Mouse (Mus musculus): ENCODE data around the gene Mgat4d.
"Not testable (repeated sequence)": the region's sequence is repeated elsewhere in the genome, so short reads cannot be mapped to it uniquely, and the experiment has no call there.

Gene Mgat4d

GRCm38 (mm10) chr8:83392521-83392920 lies 44.2 kb downstream of the Mgat4d start:
- no peak for DNase-seq (ENCODE audit: low spot score)

- DNase-seq (ENCODE audit: low spot score), result no peak
These were observed 46.1 kb downstream of the Mgat4d start for GRCm38 (mm10) chr8:83394325-83394724.

GRCm38 (mm10) chr8:83396680-83397079 lies 48.4 kb downstream of the Mgat4d start:
- no peak for DNase-seq (ENCODE audit: low spot score)

GRCm38 (mm10) chr8:83397726-83398125 lies 49.5 kb downstream of the Mgat4d start:
- DNase-seq (ENCODE audit: low spot score), result no peak

GRCm38 (mm10) chr8:83405548-83405947 lies 57.3 kb downstream of the Mgat4d start:
- no peak for DNase-seq (ENCODE audit: low spot score)

- no peak for DNase-seq (ENCODE audit: low spot score)
These were observed 58.6 kb downstream of the Mgat4d start for GRCm38 (mm10) chr8:83406836-83407235.

GRCm38 (mm10) chr8:83408496-83408895 lies 60.2 kb downstream of the Mgat4d start:
- no peak for DNase-seq (ENCODE audit: low spot score)

- no peak for DNase-seq (ENCODE audit: low spot score)
These were observed 68.6 kb downstream of the Mgat4d start for GRCm38 (mm10) chr8:83416878-83417277.

- no peak for DNase-seq (ENCODE audit: low spot score)
These were observed 69.7 kb downstream of the Mgat4d start for GRCm38 (mm10) chr8:83417970-83418369.

GRCm38 (mm10) chr8:83418805-83419516 lies 70.7 kb downstream of the Mgat4d start:
- no peak for DNase-seq (ENCODE audit: low spot score)

GRCm38 (mm10) chr8:83421354-83421753 lies 73.1 kb downstream of the Mgat4d start:
- DNase-seq (ENCODE audit: low spot score), result no peak

GRCm38 (mm10) chr8:83423032-83423825 lies 75.0 kb downstream of the Mgat4d start:
- no peak for DNase-seq (ENCODE audit: low spot score)

GRCm38 (mm10) chr8:83425202-83425601 lies 76.9 kb downstream of the Mgat4d start:
- DNase-seq (ENCODE audit: low spot score), result no peak

GRCm38 (mm10) chr8:83426104-83426759 lies 78.0 kb downstream of the Mgat4d start:
- DNase-seq (ENCODE audit: low spot score), result no peak

GRCm38 (mm10) chr8:83426949-83427348 lies 78.7 kb downstream of the Mgat4d start:
- DNase-seq (ENCODE audit: low spot score), result no peak

GRCm38 (mm10) chr8:83428621-83429020 lies 80.3 kb downstream of the Mgat4d start:
- not testable (repeated sequence) for DNase-seq (ENCODE audit: low spot score)

- no peak for DNase-seq (ENCODE audit: low spot score)
These were observed 80.8 kb downstream of the Mgat4d start for GRCm38 (mm10) chr8:83429071-83429524.

Measured in left cerebral cortex, adult 11 months (tissue).